Mouse (Mus musculus): ENCODE results near the gene Sppl2c. TPM values are rescaled to one million over a fixed set of nuclear protein-coding genes. Genes with fewer than 3 reads are reported as not detected.
"Not testable (repeated sequence)": the region's sequence is repeated elsewhere in the genome, so short reads cannot be mapped to it uniquely, and the experiment has no call there.

The Sppl2c gene
- total RNA-seq, 2 experiments from 2014 or later: not detected

GRCm38 (mm10) chr11:104195382-104195781, 9.3 kb downstream of the Sppl2c start:
- DNase-seq (ENCODE audit: low spot score in 2 of 2): no peak

GRCm38 (mm10) chr11:104195791-104196190, 9.7 kb downstream of the Sppl2c start:
- peak; percentile 92 to 94 for DNase-seq (ENCODE audit: low spot score in 2 of 2)

GRCm38 (mm10) chr11:104197861-104198260, 11.7 kb downstream of the Sppl2c start:
- DNase-seq (ENCODE audit: low spot score in 2 of 2): no peak

- no peak for DNase-seq (ENCODE audit: low spot score in 2 of 2)
Observed at GRCm38 (mm10) chr11:104203271-104203670, 17.1 kb downstream of the Sppl2c start.

- DNase-seq (ENCODE audit: low spot score in 2 of 2): no peak
Observed at GRCm38 (mm10) chr11:104206573-104206972, 20.4 kb downstream of the Sppl2c start.

DNA sequence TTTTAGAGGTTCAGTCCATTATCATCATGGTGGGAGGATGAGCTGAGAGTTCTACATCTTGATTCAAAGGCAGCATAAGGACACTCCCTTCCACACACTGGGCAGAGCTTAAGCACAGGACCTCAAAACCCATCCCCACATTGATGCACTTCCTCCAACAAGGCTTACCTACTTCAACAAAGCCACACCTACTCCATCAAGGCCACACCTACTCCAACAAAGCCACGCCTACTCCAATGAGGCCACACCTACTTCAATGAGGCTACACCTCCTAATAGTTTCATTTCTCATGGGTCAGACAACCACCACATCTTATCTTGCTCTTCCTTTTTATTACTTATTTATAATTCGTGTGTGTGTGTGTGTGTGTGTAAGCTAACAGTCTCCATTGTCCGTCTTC, 22.9 kb downstream of the Sppl2c start:
- no peak for DNase-seq (ENCODE audit: low spot score in 2 of 2)

- no peak for DNase-seq (ENCODE audit: low spot score in 2 of 2)
Observed at GRCm38 (mm10) chr11:104211251-104211650, 25.1 kb downstream of the Sppl2c start.

DNA sequence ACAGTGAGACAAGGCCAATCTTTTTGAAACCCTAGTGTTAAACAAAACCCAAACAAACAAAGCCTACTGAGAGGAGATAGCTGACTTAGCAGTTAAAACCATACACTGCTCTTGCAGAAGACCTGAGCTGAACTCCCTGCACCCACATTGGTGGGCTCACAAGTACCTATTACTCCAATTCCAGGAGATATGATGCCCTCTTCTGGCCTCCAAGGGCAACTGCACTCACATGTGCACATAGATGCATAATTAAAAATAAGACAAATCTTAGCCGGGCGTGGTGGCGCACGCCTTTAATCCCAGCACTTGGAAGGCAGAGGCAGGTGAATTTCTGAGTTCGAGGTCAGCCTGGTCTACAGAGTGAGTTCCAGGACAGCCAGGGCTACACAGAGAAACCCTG, 28.0 kb downstream of the Sppl2c start:
- not testable (repeated sequence) for DNase-seq (ENCODE audit: low spot score in 2 of 2)

- DNase-seq (ENCODE audit: low spot score in 2 of 2): no peak
Observed at GRCm38 (mm10) chr11:104218075-104218474, 31.9 kb downstream of the Sppl2c start.

DNA sequence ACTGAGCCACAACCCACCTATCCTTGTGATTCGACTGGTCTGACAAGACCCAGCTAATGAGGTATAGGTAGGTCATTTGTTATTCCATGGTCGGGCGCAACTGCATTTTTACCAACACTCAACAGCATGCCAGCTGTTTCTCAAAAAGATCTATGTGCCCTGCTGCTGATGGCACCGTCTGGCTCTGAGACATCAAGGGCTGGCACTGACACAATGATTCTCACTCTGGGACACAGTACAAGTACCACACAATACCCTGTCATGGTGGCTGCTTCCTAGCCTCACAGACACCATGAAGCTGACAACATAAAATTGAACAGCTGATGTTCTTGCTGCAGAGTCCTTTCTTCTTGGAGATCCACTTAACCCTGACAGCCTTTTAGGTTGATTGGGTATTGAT, 34.2 kb downstream of the Sppl2c start:
- no peak for DNase-seq (ENCODE audit: low spot score in 2 of 2)

DNA sequence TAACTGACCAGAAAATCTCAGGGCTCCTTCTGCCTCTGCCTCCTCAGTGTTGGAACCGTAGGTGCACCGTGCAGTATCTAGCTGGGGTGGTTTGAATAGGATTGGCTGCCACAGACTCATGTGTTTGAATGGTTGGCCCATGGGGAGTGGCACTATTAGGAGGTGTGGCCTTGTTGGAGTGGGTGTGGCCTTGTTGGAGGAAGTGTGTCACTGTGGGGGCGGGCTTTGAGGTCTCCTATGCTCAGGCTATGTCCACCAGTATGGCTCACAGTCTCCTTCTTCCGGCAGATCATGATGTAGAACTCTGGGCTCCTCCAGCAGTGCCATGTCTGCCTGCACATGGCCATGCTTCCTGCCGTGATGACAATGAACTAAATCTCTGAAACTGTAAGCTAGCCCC, 35.6 kb downstream of the Sppl2c start:
- no peak for DNase-seq (ENCODE audit: low spot score in 2 of 2)

DNA sequence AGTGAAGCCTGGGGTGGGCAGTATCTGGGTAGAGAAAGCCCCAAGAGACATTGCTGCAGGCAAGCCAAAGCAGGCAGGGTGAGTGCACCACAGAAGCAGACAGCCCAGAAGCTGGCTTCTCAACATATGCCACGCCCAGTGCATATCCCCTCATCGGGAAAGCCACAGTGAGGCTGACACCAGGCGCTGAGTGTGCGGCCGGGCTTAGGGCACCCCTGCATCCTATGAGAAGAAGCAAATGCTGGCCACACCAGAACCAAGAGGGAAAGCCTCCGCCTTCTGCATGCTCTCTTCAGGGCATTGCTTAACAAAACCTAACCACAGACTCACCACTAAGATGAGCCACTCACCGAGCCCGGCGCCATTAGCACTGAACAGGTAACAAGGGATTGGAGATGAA, 37.2 kb downstream of the Sppl2c start:
- DNase-seq (ENCODE audit: low spot score in 2 of 2): no peak

DNA sequence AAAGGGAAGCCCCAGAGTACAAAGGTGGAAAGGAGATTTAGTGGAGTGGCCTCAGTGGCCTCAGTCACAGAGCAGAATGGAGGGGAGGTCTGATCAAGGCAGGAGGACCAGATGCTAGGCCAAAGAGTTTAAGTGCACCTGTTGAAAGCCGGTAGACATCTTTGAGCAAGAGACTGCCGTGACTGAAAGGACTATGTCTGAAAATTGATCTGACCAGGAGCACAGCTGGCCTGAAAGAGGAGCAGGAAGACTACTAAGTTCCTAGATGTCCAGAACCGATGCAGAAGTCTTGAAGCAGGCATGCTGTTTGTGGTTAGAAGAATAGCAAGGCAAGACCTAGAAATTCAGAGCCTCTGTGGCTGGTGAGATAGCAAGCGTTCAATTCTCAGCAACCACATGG, 43.3 kb downstream of the Sppl2c start:
- no peak for DNase-seq (ENCODE audit: low spot score in 2 of 2)

- DNase-seq (ENCODE audit: low spot score in 2 of 2): no peak
Observed at GRCm38 (mm10) chr11:104230066-104230778, 44.1 kb downstream of the Sppl2c start.

- peak; percentile 90 to 92 for DNase-seq (ENCODE audit: low spot score in 2 of 2)
Observed at GRCm38 (mm10) chr11:104231041-104231911, 45.1 kb downstream of the Sppl2c start, which contains the start of gene Mapt. Gene Mapt (plus strand): TSS chr11:104231390.

DNA sequence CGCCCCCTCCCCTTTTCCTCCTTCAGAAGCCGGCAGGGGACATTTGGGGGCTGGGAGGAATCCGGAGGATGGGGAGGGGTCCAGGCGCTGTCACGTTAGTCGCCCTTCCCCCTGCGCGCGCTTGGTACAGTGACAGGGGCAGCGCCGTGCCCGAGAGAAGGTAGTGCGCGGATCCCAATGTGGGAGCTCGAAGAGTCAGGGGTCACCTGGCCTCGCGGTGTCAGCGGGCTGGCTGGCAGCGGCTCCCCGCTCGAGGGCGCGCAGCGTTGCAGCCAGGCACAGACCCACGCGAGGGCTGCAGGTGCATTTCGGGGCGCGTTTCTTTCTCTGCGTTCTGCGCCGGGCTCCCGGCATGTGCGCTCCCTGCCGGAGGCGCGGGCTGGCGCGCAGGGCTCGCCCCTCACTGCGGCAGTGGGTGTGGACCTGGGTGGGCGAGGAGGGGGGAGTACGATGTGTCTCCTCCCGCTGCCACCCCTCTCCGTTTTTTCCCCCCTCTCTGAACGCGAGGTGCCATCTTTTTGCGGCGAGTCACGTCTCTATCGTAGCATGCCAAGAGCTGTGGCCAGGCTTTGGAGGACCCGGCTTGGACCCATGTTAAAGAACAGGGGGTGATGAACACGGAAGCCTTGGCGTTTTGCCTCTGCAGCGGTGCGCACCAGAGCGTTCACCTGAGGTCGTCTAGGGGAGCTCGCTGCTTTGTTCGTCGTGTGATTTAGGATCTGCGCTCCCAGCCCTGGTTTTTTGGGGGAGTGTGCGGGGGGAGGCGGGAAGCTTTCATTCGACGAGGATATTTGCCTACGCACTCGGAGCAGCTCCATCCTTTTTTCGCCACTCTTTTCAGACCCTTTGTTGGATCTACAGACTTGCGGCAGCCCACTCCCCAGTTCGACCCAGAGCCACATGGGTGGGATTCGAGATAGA, 46.3 kb downstream of the Sppl2c start:
- peak; percentile 82 to 84 for DNase-seq (ENCODE audit: low spot score in 2 of 2)

- no peak for DNase-seq (ENCODE audit: low spot score in 2 of 2)
Observed at GRCm38 (mm10) chr11:104233101-104233500, 47.0 kb downstream of the Sppl2c start.

DNA sequence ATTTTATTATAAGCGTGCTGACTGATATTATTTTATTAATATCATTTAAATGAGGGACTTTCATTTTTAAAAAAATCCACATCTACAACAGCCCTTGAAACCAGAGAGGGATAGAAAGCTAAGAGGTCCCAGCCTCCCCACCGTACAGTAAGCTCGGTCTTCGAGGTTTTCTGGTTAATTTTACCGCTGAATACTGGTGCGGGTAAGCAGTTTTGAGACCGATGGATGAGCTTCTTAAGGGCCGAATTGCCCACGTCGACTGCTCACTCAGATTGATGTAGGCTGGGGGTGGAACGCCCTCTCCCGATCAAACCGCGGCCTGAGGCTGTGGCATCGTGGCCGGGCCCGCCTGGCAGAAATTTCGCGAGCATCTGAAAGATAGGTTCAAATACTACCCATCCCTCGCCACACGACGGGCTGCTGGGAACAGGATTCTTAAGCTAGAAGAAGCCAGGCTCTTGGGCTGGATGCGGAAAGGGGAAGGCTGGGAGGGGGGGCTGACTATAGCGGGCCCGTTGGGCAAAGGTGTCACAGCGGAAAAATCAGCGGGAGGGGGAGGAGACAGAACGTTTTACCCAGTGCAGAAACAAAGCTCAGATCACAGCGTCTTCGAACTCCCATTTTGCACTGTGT, 47.6 kb downstream of the Sppl2c start:
- peak in 1 of 2 experiments; percentile 24 for DNase-seq (ENCODE audit: low spot score in 2 of 2)

DNA sequence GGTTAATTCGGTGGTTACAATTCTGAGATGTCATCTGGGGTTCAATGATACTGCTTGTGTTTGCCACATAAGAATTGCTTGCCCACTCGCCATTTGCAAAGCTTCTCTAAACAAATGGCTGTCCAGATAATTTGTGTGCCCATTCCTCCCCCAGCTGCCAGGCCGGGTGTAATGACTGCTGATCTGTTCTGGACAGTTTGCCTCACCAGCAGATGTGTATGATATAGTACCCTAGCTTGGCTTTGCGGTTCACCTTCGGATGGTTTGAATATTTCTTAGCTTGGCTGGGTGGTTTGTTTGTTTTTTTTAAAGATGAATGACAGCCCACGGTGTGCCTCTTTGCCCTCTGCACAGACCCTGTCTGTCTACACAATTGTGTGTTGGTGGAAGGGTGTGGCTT, 48.6 kb downstream of the Sppl2c start:
- no peak for DNase-seq (ENCODE audit: low spot score in 2 of 2)

GRCm38 (mm10) chr11:104235881-104236280, 49.8 kb downstream of the Sppl2c start:
- no peak for DNase-seq (ENCODE audit: low spot score in 2 of 2)

GRCm38 (mm10) chr11:104237226-104237625, 51.1 kb downstream of the Sppl2c start:
- DNase-seq (ENCODE audit: low spot score in 2 of 2): peak; percentile 75 to 81

Data from layer of hippocampus, postnatal 14 days (tissue).